Mouse (Mus musculus) limb, embryonic 13.5 days (tissue): ENCODE measurements around the gene Pak6. TPM values are rescaled to one million over a fixed set of nuclear protein-coding genes. Genes with fewer than 3 reads are reported as not detected.
A peak's percentile ranks its signal among the peaks of the same experiment; 100 is the strongest.

Experiments
- ATAC-seq: fragments of 200-750 bp; cut with Nextera tagmentation; 2 replicates; pipeline ENCODE4 v1.8.0; 2017; ENCODE audit warnings: low read depth, moderate number of reproducible peaks, moderate TSS enrichment; ENCODE audit not compliant: low FRiP score
- H3K27ac ChIP-seq: fragments of 300-500 bp; sonication (generic); 2 replicates; pipeline ENCODE4 v1.5.1; 2015; ENCODE audit warnings: inconsistent platforms, mild to moderate bottlenecking, moderate library complexity
- H3K27me3 ChIP-seq: fragments of 300-500 bp; sonication (generic); 2 replicates; pipeline ENCODE4 v1.6.1; 2015; ENCODE audit warnings: mild to moderate bottlenecking, inconsistent platforms
- H3K36me3 ChIP-seq: fragments of 300-500 bp; sonication (generic); 2 replicates; pipeline ENCODE4 v1.6.1; 2015; ENCODE audit warnings: inconsistent platforms, mild to moderate bottlenecking, moderate library complexity
- H3K4me1 ChIP-seq: fragments of 300-500 bp; sonication (generic); 2 replicates; pipeline ENCODE4 v1.6.1; 2015; ENCODE audit warnings: inconsistent platforms
- H3K4me2 ChIP-seq: fragments of 300-500 bp; sonication (generic); replicated peaks from 2 replicates; pipeline ENCODE4 v1.6.1; 2015; ENCODE audit warnings: inconsistent platforms, mild to moderate bottlenecking, moderate library complexity
- H3K4me3 ChIP-seq: fragments of 300-500 bp; sonication (generic); 2 replicates; pipeline ENCODE4 v1.5.1; 2015; ENCODE audit warnings: moderate library complexity, mild to moderate bottlenecking, inconsistent platforms
- H3K9ac ChIP-seq: fragments of 300-500 bp; sonication (generic); 2 replicates; pipeline ENCODE4 v1.6.1; 2015; ENCODE audit warnings: mild to moderate bottlenecking, inconsistent platforms
- H3K9me3 ChIP-seq: fragments of 300-500 bp; sonication (generic); 2 replicates; pipeline ENCODE4 v1.6.1; 2016; ENCODE audit warnings: inconsistent platforms
- WGBS: fragments of 180-500 bp; shearing (Covaris S2); methylation state at CpG from one replicate; pipeline ENCODE4 v1.1.7; 2015; 5-methylcytosine and 5-hydroxymethylcytosine counted together
- polyA plus RNA-seq: library from polyadenylated mRNA; unstranded; fragments of >200 nt; fragmentation: Nextera tagmentation; extraction: Ambion mirVana; gene quantifications from 2 replicates; pipeline ENCODE4 v1.2.1, GENCODE M21; 2015

Gene Pak6
- 1.8 and 3.3 TPM in 2 replicates for polyA plus RNA-seq

DNA sequence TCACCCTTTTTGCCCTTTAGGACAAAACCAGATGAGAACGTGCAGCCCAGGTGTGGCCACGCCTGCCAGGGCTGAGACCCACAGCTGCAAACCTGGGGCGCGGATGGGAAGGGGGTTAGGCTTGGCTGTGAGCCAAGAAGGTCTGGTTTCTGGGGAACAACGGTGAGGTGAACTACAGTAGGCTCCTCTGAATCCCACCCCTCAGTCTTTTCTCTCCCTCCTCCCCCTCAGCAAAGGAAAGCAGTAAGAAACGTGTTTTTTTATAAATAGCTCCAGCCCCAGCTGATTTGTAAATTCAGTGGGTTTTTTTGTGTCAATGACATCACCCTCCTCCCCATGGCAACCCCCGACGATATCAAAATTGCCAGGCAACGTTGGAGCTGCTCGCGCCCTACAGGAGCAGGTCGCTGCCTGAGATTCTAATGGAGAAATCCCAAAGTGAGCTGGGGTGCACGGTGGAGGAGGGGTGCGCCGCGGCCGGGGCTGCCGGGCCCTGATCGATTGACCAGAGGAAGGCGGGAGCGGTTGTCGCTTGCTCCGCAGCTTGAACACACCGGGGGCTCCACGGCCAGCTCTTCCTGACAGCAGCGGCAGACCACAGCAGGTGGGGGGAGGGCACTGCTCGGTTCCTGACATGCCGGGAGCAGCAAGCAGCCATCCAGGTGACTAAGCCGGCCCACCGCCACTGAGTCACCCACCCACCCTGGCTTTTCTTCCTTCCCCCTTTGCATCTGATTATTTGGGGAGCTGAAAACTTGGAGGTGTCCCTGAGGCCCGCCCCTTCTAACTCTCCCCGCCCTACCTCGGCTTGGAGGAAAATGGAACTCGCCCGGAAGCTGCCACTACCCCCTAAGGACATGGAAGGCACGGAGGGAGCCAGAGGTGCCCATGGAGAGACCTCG, at the start of gene Pak6:
Gene Pak6, plus strand, starts transcription at position 402 of the 902 bp plus-strand sequence.
- no peak within 1 kb of the TSS for H3K27ac ChIP-seq
- peaks cover 46% of the 10 kb centered on the region for H3K4me1 ChIP-seq
- 2% methylated on average over 37 of the region's 37 CpGs for WGBS
- H3K9ac ChIP-seq: peak within 1 kb of the TSS; percentile 66
- peaks cover 31% of the 10 kb centered on the region for H3K27me3 ChIP-seq
- H3K9me3 ChIP-seq: no peaks in the 10 kb centered on the region
- peak within 1 kb of the TSS; percentile 91 for H3K4me2 ChIP-seq
- no peaks in the 10 kb centered on the region for H3K36me3 ChIP-seq
- ATAC-seq: peak; percentile 24; the same call in 1 of the 2 replicates
- H3K4me3 ChIP-seq: peak within 1 kb of the TSS; percentile 46

DNA sequence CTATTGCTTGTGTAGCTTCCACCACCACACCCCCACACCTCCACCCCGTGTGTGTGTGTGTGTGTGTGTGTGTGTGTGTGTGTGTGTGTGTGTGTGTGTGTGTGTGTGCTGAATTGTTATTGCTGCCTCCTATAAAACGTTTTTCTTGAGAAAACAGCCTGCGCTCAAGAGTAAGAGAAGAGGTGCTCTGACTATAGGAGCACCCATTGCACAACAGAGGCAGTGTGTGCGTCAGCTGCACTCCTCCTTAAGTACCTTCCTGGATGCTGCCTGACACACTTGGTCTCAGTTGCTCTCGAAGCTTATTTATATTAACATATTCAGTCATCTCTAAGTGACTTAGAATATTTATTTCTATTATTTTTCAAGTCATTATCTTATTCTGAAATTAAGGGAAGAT, 45.1 kb upstream of the Pak6 start:
- Histone ChIP-seq H3K27ac (no peak overlapping the region), H3K4me1 (no peaks in the 10 kb centered on the region), H3K9me3 (no peaks in the 10 kb centered on the region), H3K36me3 (peaks cover 91% of the 10 kb centered on the region), H3K9ac (no peak overlapping the region), H3K4me3 (no peak overlapping the region), H3K27me3 (no peaks in the 10 kb centered on the region), H3K4me2 (no peak overlapping the region)
- WGBS: 87% methylated on average over 5 of the region's 5 CpGs
- ATAC-seq: no peak

DNA sequence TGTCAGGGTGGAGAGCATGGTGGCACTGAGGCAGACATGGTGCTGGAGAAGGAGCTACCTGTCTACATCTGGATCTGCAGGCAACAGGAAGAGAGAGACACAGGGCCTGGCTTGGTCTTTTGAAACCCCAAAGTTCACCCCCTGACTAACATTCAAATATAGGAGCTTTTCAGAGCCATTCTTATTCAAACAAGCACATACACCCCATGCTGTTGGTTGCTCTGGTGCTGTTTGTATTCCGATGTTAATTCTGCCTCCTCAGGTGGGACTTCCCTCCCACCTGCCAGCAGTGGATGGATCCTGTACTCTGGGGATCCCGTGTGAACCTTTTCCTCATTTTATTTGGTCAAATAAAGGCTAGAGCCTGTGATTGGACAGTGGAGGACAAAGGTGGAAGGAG, 43.0 kb upstream of the Pak6 start:
- Histone ChIP-seq H3K9ac (no peak overlapping the region), H3K27ac (no peak overlapping the region), H3K4me2 (no peak overlapping the region), H3K4me1 (no peaks in the 10 kb centered on the region), H3K4me3 (no peak overlapping the region), H3K9me3 (no peaks in the 10 kb centered on the region), H3K27me3 (no peaks in the 10 kb centered on the region), H3K36me3 (peaks cover 84% of the 10 kb centered on the region)
- ATAC-seq: no peak
- WGBS: 74% methylated on average over 2 of the region's 2 CpGs

DNA sequence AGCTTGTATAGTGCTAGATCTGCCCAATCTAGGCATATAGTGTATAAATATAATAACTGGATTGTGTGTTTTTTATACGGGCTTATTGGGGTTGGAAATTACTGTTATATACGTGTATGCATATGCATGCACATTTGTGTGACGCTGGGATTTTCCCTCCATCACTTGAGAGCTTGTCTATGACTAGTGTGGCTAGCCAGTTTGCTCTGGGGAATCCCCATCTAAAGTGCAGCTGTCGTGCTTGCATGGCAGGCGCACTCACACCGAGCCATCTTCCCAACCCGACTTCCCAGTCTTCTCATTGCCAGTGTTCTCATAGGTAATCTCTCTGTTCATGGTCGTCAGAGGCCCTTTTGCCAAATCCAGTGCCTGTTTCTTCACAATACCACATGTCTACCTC, 42.5 kb upstream of the Pak6 start:
- Histone ChIP-seq H3K4me2 (no peak overlapping the region), H3K27me3 (no peaks in the 10 kb centered on the region), H3K9me3 (no peaks in the 10 kb centered on the region), H3K27ac (no peak overlapping the region), H3K4me3 (no peak overlapping the region), H3K36me3 (peaks cover 78% of the 10 kb centered on the region), H3K4me1 (no peaks in the 10 kb centered on the region), H3K9ac (no peak overlapping the region)
- no peak for ATAC-seq
- WGBS: 88% methylated on average over 8 of the region's 8 CpGs

DNA sequence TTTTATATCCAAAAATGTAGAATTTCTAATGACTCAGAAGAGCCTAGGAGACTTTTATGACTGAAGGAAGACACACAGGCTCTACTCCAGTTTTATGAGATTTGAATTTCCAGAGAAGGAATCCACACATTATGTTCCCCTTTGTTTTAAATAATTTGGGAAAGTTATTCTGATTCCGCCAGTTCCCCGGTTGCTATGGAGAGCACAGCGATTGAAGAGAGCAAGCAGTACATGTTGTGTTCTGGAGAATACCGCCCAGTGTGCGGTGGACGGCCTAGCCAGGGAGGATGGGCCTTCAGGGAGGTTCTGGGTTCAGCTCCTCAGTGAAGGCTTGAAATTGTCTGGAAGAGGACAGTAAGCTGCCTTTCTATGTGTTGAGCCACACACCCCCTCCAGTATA, 33.8 kb upstream of the Pak6 start:
- ATAC-seq: no peak
- no peak overlapping the region for H3K4me2 ChIP-seq

DNA sequence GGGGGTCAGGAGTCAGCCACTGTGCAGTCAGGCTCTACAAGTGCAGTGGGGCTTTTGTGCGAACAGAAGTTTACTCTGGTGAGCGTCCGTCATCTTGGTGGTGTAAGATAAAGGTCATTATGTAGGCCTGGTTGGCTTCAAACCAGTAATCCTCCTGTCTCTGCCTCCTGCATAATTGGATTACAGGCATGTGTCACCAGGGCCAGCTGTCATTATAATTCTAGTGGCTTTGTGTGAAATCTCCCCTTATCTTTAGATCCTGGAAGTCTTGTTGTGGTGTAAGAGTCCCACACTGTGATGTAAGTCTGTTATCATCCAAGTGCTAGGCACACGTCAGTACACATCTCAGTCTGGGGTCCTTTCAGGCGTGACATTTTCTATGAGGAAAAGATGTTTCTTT, 29.7 kb upstream of the Pak6 start:
- H3K36me3 ChIP-seq: peaks cover 91% of the 10 kb centered on the region
- WGBS: 83% methylated on average over 5 of the region's 5 CpGs
- H3K4me2 ChIP-seq: no peak overlapping the region
- no peak overlapping the region for H3K9ac ChIP-seq
- H3K4me1 ChIP-seq: no peaks in the 10 kb centered on the region
- no peaks in the 10 kb centered on the region for H3K27me3 ChIP-seq
- H3K9me3 ChIP-seq: no peaks in the 10 kb centered on the region
- H3K4me3 ChIP-seq: no peak overlapping the region
- H3K27ac ChIP-seq: no peak overlapping the region
- ATAC-seq: no peak

More for the DNA sequence above, 33.8 kb upstream of the Pak6 start:
- H3K27me3 ChIP-seq: no peaks in the 10 kb centered on the region
- no peak overlapping the region for H3K27ac ChIP-seq
- 96% methylated on average over 6 of the region's 6 CpGs for WGBS
- no peak overlapping the region for H3K4me3 ChIP-seq
- peaks cover 83% of the 10 kb centered on the region for H3K36me3 ChIP-seq
- no peaks in the 10 kb centered on the region for H3K9me3 ChIP-seq
- H3K4me1 ChIP-seq: no peaks in the 10 kb centered on the region
- H3K9ac ChIP-seq: no peak overlapping the region

DNA sequence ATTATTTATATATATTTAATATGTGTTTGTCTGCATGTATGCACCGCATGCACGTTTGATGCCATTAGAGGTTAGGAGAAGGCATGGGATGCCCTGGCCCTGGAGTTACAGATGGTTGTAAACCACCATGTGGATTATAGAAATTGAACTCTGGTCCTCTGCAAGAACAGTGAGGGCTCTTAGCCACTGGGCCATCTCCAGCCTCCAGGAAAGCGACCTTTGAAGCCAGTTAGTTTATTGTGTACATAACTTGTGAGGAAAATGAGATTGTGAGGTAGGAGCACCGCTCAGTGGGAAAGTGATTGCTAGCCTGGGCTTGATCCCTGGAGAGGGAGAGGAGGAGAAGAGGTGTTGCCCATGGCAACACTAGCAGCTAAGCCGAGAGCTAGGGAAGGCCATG, 25.8 kb upstream of the Pak6 start:
- no peaks in the 10 kb centered on the region for H3K9me3 ChIP-seq
- no peak overlapping the region for H3K4me3 ChIP-seq
- 83% methylated on average over 5 of the region's 5 CpGs for WGBS
- no peaks in the 10 kb centered on the region for H3K4me1 ChIP-seq
- no peak overlapping the region for H3K27ac ChIP-seq
- H3K4me2 ChIP-seq: no peak overlapping the region
- ATAC-seq: no peak
- peaks cover 90% of the 10 kb centered on the region for H3K36me3 ChIP-seq
- H3K27me3 ChIP-seq: no peaks in the 10 kb centered on the region
- H3K9ac ChIP-seq: no peak overlapping the region

DNA sequence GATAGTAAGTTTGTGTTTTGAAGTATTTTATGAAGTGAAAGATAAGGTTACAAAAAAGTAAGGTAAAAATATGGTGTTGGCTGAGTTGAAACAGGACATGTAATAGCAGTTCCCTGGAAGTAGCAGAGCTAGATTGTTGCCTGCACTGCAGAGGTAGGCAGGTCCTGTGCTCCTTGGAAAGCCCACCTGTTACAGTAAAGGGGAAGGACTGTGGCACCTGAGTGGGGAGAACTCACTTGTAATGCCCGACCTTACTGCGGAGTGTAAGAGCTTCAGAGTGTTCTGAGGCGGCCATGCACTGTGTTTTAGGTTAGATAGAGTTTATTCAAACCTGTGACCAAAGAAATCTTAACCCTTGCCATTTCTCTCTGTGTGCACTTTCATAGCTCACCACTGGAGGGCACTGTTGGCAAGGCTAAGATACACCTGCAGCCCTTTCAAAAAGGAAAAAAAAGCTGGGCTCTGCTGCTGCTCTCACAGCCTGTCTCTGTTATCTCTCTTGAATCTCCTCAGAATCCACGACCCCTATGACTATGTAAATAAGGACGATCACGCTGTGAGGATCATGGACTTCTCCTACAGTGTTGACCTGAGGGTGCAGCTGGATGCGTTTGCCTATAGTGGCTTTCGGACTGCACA, 25.1 kb upstream of the Pak6 start:
- no peak overlapping the region for H3K27ac ChIP-seq
- 50% methylated on average over 8 of the region's 8 CpGs for WGBS
- H3K36me3 ChIP-seq: peaks cover 91% of the 10 kb centered on the region
- H3K4me2 ChIP-seq: no peak overlapping the region
- H3K9me3 ChIP-seq: no peaks in the 10 kb centered on the region
- no peak for ATAC-seq
- no peaks in the 10 kb centered on the region for H3K4me1 ChIP-seq
- H3K9ac ChIP-seq: no peak overlapping the region
- H3K4me3 ChIP-seq: no peak overlapping the region
- H3K27me3 ChIP-seq: no peaks in the 10 kb centered on the region

DNA sequence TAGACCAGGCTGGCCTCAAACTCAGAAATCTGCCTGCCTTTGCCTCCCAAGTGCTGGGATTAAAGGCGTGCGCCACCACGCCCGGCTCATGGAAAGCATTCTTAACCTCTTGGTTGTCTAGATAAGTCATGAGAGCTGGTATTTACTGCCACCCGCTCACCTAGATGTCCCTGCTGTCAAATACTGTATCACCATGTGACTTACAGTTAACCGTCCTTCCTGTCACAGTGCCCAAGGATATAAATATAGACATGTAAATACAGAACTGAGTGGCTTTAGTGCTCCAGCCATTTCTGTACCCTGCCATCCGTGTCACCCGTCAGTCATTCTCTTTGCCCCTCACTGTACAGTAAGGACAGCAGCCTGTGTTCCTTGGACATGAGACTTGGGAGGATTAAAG, 24.4 kb upstream of the Pak6 start:
- 91% methylated on average over 8 of the region's 8 CpGs for WGBS
- H3K36me3 ChIP-seq: peaks cover 91% of the 10 kb centered on the region
- H3K27me3 ChIP-seq: no peaks in the 10 kb centered on the region
- no peak overlapping the region for H3K4me2 ChIP-seq
- H3K4me1 ChIP-seq: no peaks in the 10 kb centered on the region
- H3K9me3 ChIP-seq: no peaks in the 10 kb centered on the region
- no peak overlapping the region for H3K9ac ChIP-seq
- no peak overlapping the region for H3K27ac ChIP-seq
- ATAC-seq: no peak
- H3K4me3 ChIP-seq: no peak overlapping the region

DNA sequence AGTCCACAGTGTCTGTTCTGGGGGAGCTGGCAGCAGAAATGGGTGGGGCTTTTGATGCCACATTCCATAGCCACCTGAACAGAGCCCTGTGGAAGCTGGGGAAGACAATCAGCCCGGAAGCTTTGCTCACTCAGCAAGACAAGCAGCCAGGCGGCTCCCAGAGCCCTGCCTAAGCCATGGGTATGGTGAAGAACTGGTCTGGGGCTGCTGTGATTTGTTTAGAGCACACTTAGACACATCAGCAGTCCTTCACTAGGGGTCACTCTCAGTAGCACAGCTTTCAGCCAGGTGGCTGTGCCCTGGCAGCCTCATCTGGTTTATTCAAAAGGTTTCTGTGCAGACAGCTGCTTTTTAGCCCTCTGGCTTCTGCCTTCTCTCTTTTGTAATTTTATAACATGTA, 22.0 kb upstream of the Pak6 start:
- H3K36me3 ChIP-seq: peaks cover 83% of the 10 kb centered on the region

DNA sequence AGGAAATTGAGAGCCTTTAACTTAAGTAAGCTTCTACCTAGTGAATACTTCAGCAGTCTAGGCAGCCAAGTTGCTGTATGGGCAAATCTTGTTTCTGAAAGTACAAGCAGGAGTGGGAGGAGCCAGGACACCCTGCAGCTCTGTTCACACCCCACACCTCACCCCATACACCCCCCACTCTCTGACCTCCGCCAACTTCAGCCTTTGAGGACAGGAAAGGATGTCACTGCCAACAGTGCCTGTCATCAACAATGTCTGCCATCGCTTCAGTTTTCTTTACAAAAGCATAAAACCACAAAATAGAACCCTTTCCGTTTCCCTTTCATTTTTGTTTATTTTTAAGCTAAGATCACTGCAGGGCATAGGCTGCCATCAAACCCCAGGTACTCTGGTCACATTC, 20.7 kb upstream of the Pak6 start:
- no peak for ATAC-seq
- Histone ChIP-seq H3K4me3 (no peak overlapping the region), H3K9ac (no peak overlapping the region), H3K27me3 (no peaks in the 10 kb centered on the region), H3K4me1 (no peaks in the 10 kb centered on the region), H3K9me3 (0 out of 2 replicates have a peak, but pooled peaks cover 5% of the 10 kb centered on the region), H3K27ac (no peak overlapping the region), H3K4me2 (no peak overlapping the region), H3K36me3 (peaks cover 71% of the 10 kb centered on the region)
- 89% methylated on average over 3 of the region's 3 CpGs for WGBS

More for the DNA sequence above, 22.0 kb upstream of the Pak6 start:
- H3K4me3 ChIP-seq: no peak overlapping the region
- H3K9ac ChIP-seq: no peak overlapping the region
- H3K27me3 ChIP-seq: no peaks in the 10 kb centered on the region
- ATAC-seq: no peak
- H3K4me2 ChIP-seq: no peak overlapping the region
- WGBS: 63% methylated on average over 2 of the region's 2 CpGs
- 0 out of 2 replicates have a peak, but pooled peaks cover 5% of the 10 kb centered on the region for H3K9me3 ChIP-seq
- H3K27ac ChIP-seq: no peak overlapping the region
- no peaks in the 10 kb centered on the region for H3K4me1 ChIP-seq

DNA sequence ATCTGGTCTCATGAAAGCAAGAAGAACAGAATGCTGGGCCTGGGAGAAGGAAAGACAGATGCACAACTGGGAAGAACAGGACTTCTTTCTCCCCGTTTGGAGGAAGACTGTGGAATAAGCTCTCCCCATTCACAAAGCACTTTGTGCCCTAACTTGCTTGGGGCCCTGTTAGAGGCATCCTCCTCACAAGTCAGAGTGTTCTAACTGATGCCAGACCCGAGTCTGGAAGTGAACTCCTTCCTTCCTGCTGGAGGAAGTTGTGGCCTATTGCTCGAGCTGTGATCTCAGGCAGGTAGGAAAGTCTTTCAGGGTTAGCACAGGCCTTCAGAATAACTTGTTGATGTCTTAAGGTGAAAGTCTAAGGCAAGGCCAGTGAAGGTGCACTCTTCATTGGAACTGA, 20.2 kb upstream of the Pak6 start:
- Histone ChIP-seq H3K36me3 (peaks cover 70% of the 10 kb centered on the region), H3K4me2 (no peak overlapping the region), H3K27ac (no peak overlapping the region), H3K9ac (no peak overlapping the region), H3K27me3 (no peaks in the 10 kb centered on the region), H3K4me3 (no peak overlapping the region), H3K4me1 (no peaks in the 10 kb centered on the region), H3K9me3 (0 out of 2 replicates have a peak, but pooled peaks cover 5% of the 10 kb centered on the region)
- 69% methylated on average over 3 of the region's 3 CpGs for WGBS
- no peak for ATAC-seq
